Mouse (Mus musculus) heart, postnatal 4 days (tissue): ENCODE measurements at regions not wholly inside any gene's neighbourhood (a gene's known extent, or its start where the extent isn't known, plus 50 kb on each side); places are given as distances from the start of the nearest gene placed in this dataset.

Experiments
- DNase-seq: peaks from one replicate; pipeline ENCODE4 v3.0.0; 2021

DNA sequence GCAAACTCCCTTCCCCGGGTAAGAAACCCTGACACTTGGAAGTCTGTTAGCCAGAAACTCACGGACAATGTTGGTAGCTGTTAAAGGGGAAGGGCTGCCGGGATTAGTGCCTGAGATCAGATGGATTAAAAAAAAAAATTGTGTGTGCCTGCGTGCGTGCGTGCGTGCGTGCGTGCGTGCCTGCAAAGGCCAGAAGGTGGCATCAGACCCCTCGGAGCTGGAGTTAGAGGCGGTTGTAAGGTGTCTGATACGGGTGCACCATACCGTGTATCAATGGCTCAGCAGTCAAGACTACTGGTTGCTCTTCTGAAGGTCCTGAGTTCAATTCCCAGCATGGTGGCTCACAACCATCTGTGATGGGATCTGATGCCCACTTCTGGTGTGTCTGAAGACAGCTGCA lies 59.0 kb upstream of the Ccdc167 start:
- DNase-seq: no peak

DNA sequence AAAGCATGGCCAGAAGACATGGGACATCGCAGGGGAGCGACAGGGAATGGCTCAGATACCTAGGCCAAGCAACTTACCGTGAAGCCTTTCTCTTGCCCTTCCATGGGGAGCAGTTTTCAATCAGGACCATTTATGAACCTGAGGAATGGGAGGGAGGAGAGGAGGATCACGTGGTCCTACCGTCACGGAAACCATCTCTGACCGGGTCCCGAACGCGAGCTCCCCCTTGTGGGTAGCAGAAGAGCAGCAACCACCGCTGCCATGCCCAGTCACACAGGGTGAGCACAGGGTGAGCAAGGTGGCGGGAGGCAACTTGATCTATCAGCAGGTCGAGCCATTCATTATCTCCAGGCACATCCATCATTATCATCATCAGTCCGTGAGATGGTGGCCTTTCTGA lies 56.5 kb upstream of the Ccdc167 start:
- peak; percentile 74 for DNase-seq

- no peak for DNase-seq
Observed at GRCm38 (mm10) chr17:29770914-29771313, 54.1 kb upstream of the Ccdc167 start.

- no peak for DNase-seq
Observed at GRCm38 (mm10) chr17:29769631-29770030, 52.8 kb upstream of the Ccdc167 start.

DNA sequence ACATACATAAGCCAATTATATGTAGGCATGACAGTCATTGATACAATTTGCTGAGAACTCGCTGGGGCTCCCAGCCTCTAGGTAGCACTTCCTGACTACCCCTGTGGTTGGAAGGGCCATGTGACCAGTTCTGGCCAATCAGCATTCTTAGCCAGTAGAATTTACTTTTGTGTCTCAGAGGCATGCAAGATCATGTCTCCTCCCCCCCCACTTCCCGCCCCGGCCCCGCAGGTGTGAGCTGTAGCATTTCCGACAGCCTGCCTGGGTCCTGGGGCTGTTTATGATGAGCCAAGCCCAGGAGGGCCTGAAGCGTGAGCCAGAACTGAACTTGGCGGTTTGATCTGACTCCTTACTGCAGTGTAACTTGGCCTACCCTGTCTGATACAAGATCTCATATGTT lies 52.3 kb upstream of the Ccdc167 start:
- DNase-seq: no peak

- no peak for DNase-seq
Observed at GRCm38 (mm10) chr17:29768642-29769041, 51.8 kb upstream of the Ccdc167 start.
